Mouse (Mus musculus) gastrocnemius, adult 18-20 months (tissue): Measurements from ENCODE around the gene Golm1. TPM values are rescaled to one million over a fixed set of nuclear protein-coding genes. Genes with fewer than 3 reads are reported as not detected.
"Not testable (repeated sequence)": the region's sequence is repeated elsewhere in the genome, so short reads cannot be mapped to it uniquely, and the experiment has no call there.

Experiments
- DNase-seq: peaks from one replicate; pipeline ENCODE4 v3.0.0; 2021; ENCODE audit warnings: low spot score
- total RNA-seq, 2 experiments: library from RNA; stranded (reverse); gene quantifications; 2 replicates each; pipeline ENCODE4 v1.2.3; 2021

Golm1 gene
- total RNA-seq, 2 experiments from 2014 or later: 5.7 to 7.5 TPM

- DNase-seq: not testable (repeated sequence)
Observed at GRCm38 (mm10) chr13:59592058-59592457, 83.6 kb downstream of the Golm1 start.

DNA sequence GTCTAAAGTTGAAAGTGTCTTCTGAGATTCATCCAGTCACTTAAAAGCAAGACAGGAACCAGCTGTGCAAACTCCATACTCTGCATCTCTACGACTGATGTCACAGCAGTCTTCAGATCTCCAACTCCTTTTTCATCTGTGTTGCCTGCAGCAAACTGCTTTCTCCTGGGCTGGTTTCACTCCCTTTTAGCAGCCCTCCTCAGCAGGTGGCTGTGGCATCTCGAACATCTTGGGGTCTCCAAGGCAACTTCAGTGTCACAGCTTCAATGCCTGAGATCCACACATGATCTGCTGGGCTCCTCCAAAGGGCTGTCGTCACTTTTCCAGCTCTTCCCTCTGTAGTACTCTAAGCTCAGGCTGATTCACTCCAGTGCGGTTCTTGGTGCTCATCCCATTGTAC lies 84.9 kb downstream of the Golm1 start:
- DNase-seq: no peak

DNA sequence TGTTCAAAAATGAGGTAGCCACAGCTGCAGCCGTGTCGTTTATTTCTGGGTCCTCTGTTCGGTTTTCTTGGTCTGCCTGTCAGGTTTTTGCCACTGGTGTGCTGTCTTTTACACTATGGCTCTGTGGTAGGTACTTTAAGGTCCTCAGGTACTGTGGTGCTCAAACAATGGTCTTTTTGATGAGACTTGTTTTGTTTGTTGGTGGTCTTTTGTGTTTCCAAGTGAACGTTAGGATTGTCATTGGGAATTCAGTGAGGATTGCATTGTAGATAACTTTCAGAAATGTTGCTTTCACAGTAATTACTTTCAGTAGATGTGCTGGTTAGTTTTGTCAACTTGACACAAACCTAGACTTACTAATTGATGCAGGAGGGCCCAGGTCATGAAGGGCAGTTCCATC lies 85.9 kb downstream of the Golm1 start:
- no peak for DNase-seq

DNA sequence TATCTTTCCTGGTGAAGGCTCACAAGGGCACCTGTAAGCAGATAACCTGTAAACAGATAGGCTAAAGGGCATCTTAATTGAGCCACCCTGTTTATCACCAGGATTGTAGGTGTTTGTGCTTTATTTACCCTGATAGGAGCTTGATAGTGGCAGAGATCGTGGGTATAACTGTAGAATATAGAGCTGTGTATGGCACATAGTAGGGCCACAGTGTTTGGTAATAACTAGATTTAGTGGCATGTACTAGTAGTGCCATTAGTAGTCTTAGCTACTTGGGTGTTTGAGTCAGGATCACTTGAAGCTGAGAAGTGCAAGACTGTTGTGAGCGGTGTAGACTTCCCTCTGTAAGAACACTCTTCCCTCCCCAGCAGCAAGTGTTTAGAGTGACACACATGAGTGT lies 88.4 kb downstream of the Golm1 start:
- no peak for DNase-seq

- no peak for DNase-seq
Observed at GRCm38 (mm10) chr13:59585648-59586005, 90.0 kb downstream of the Golm1 start.

- peak; percentile 100 for DNase-seq
Observed at GRCm38 (mm10) chr13:59584947-59585647, 90.5 kb downstream of the Golm1 start, which contains the start of the genes Agtpbp1 and Naa35. TSS of gene Agtpbp1 (minus strand) at chr13:59585227. TSS of gene Naa35 (plus strand) at chr13:59585259.

Other genes with a start within 250 kb of the Golm1 start
- gene Agtpbp1, start 90.6 kb downstream of the Golm1 start, total RNA-seq: 10 to 100 TPM; 63.3 to 69.8 TPM
- gene Naa35, start 90.6 kb downstream of the Golm1 start, total RNA-seq: 10 to 100 TPM; 24.8 to 28.6 TPM
- not detected for gene 4921517D22Rik, start 18.3 kb upstream of the Golm1 start, total RNA-seq
- gene Spata31d1a, start 34.5 kb upstream of the Golm1 start, total RNA-seq: not detected
- gene Spata31d1b, start 36.5 kb upstream of the Golm1 start, total RNA-seq: not detected
- gene Spata31d1d, start 55.9 kb upstream of the Golm1 start, total RNA-seq: not detected
- not detected for gene 1700014D04Rik, start 70.9 kb upstream of the Golm1 start, total RNA-seq
- 100 to 1,000 TPM; 172 to 190 TPM for gene Isca1, start 94.0 kb upstream of the Golm1 start, total RNA-seq
- not detected for gene Gm49354, start 106.4 kb upstream of the Golm1 start, total RNA-seq
- 10 to 100 TPM; 36.7 to 38.5 TPM for gene Tut7, start 147.3 kb upstream of the Golm1 start, total RNA-seq